Mouse (Mus musculus) kidney, postnatal 4 days (tissue): Measurements from ENCODE around the gene Prr3.
"Not testable (repeated sequence)": the region's sequence is repeated elsewhere in the genome, so short reads cannot be mapped to it uniquely, and the experiment has no call there.

Source experiments
- DNase-seq, 2 experiments: peaks; one replicate each; pipeline ENCODE4 v3.0.0; 2021; ENCODE audit warnings: mixed read lengths in 2 of 2

Prr3 gene

GRCm38 (mm10) chr17:35998545-35999305, 18.7 kb upstream of the Prr3 start:
- DNase-seq: no peak

DNA sequence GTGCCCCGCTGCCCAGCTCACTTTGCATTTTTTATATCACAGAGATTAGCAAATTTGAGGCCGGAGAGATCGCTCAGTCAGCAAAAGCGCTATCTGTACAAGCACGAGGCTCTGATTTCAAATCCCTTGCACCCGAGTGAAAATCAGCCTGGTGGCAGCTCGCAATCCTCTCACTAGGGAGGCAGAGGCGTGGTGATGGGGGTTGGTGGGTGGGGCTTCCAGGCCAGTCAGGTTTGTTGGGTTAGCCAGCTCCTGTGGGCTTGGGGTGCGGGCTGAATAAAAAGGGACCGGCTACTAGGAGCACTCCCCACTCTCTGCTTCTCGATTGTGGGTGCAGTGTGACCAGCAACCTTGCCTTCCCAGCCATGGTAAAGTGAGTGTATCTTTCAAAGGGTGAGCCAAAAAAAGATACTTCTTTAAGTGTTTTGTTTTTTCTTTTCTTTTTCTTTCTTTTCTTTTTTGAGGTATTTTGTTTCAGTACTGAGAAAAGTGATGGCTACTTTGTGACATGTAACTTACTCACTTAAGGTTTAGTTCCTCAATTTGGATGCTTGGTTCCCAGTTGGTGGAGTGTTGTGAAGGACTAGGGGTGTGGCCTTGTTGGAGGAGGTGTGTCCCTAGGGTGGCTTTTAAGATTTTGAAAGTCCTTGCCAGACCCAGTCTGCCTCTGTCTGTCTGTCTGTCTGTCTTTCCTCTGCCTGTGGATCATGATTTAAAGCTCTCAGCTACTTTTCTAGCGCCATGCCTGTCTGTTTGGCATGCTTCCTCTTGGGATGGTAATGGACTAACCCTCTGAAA, 17.9 kb upstream of the Prr3 start:
- peak in 1 of 2 experiments; percentile 29 for DNase-seq

- peak; percentile 96 for DNase-seq
Observed at GRCm38 (mm10) chr17:35996949-35997348, 16.9 kb upstream of the Prr3 start.

- DNase-seq: no peak
Observed at GRCm38 (mm10) chr17:35994879-35995240, 14.8 kb upstream of the Prr3 start.

DNA sequence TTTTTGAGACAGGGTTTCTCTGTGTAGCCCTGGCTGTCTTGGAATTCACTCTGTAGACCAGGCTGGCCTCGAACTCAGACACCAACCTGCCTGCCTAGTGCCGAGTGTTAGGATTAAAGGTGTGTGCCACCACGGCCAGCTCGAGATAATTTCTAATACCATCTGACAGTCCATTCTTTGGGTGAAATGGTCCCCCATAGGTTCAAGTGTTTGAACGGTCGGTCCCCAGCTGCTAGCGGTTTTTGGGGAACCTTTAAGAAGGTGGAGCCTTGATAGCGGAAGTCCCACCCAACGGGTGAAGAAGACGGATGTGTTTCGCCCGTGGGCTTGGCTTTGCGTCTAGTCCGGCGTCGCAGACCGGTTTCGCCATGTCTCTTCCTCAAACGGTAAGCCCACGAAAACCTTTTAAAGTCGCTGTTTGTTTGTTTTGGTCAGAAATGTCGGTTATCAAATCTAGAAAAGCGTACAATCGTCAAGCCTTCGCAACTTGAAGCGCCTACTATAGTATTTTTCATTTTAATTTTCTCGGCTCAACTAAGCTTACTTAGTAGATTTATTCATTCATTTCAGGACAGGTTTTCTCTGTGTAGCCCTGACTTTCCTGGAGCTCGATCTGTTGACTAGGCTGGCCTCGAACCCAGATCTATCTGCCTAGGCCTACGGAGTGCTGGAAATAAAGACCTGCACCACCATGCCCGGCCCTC, 14.3 kb upstream of the Prr3 start:
- peak; percentile 80 to 86 for DNase-seq

- DNase-seq: peak; percentile 84 to 86
Observed at GRCm38 (mm10) chr17:35993675-35994074, 13.6 kb upstream of the Prr3 start.

- peak; percentile 39 to 50 for DNase-seq
Observed at GRCm38 (mm10) chr17:35991781-35992180, 11.7 kb upstream of the Prr3 start.

DNA sequence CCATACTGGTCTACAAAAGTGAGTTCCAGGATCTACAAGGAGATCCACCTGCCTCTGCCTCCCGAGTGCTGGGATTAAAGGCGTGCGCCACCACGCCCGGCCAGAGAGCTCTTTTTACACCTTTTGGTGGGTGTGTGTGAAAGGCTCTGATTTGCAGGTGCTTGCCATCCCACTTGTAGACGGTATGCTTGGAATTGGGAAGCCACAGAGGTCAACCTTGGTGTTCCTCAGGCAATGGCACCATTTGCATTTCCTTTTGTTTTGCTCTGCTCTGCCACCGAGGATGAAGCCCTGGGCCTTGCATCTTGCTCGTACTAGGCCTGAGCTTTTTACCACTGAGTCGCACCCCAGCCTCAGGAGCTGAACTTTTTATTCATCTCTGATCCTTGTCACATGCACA, 1.7 kb upstream of the Prr3 start:
- no peak for DNase-seq

DNA sequence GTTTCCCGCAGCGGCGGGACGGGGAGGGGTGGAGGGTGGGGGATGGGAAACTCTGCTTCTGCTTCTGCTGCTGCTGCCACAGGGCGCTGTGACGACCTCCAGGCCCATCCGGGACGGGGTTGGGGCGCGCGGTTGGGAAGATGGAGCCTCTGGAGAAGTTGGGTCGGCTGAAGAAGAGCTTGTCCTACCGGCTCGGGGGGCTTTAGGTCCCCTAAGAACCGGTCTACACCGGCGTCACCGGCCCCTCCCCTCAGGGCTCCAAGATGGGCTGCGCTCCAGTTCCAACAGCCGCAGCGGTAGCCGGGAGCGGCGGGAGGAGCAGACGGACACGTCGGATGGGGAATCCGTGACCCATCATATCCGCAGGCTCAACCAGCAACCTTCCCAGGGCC, 323 bp upstream of the Prr3 start:
- peak; percentile 69 to 78 for DNase-seq

GRCm38 (mm10) chr17:35978811-35979400, 1.1 kb downstream of the Prr3 start:
- peak; percentile 87 to 93 for DNase-seq

- no peak for DNase-seq
Observed at GRCm38 (mm10) chr17:35972131-35972530, 7.9 kb downstream of the Prr3 start.

DNA sequence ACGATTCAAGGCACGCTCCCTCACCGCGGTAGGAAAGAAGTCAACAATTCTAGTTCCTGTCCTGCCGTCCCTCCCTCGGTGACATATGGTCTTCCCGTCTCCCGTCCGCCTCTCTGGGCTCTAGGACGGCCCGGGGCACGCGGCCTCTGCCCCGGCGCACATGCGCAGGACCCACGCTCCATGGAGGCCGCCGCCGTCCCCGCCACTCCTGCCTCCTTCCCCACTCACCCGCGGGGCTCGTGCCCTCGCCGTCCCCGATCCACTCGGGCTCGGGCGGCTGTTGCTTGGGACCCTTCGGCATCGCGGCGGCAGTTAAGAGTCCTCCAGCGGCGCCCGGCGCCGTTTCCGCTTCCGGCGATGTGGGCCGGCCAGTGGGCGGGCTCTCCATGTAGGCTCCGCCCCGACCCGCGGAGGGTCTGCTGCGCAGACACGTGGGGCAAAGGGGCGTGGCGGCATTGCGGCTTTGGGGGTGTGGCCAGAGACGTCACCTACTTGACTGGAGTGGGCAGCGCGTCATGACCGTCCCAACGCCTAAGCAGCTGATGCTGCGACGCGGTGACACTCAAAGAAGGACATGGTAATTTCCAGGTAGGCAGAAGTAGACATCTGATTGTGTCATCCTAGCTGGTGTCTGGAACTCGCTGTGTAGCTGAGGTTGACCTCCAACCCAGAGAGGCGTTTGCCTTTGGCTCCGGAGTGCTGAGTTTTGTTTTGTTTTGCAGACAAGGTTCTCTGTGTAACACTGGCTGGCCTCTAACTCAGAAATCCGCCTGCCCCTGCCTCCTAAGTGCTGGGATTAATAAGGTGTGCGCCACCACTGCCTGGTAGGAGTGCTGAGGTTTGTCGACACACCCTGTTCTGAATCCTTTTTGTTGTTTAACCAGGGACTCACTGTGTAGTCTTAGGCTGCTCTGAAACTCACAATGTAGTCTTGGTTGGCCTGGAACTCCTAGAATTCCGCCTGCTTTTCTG, 10.3 kb downstream of the Prr3 start, which contains the start of gene Abcf1:
Gene Abcf1 (minus strand): TSS at position 344 of the 972 bp plus-strand sequence.
- peak; percentile 100 for DNase-seq

GRCm38 (mm10) chr17:35967621-35968020, 12.4 kb downstream of the Prr3 start:
- DNase-seq: no peak

GRCm38 (mm10) chr17:35963279-35963678, 16.8 kb downstream of the Prr3 start:
- DNase-seq: no peak

GRCm38 (mm10) chr17:35958533-35959223, 21.4 kb downstream of the Prr3 start:
- DNase-seq: no peak

GRCm38 (mm10) chr17:35954665-35955064, 25.4 kb downstream of the Prr3 start:
- DNase-seq: no peak

GRCm38 (mm10) chr17:35952559-35952958, 27.5 kb downstream of the Prr3 start:
- not testable (repeated sequence) for DNase-seq

- not testable (repeated sequence) for DNase-seq
Observed at GRCm38 (mm10) chr17:35950946-35951345, 29.1 kb downstream of the Prr3 start.

- DNase-seq: no peak
Observed at GRCm38 (mm10) chr17:35939941-35940340, 40.1 kb downstream of the Prr3 start.

GRCm38 (mm10) chr17:35939108-35939507, 40.9 kb downstream of the Prr3 start:
- DNase-seq: no peak
